8 mouse cellular contexts compared by ENCODE assay signal in genomic region chr16:35603729-35604522, GRCm38 (mm10).
DNase-seq lines count a peak whose midpoint lies in the region; ATAC-seq and TF ChIP-seq lines count a peak whose summit lies in the region.

No protein-coding gene starts in this region.

- CTCF ChIA-PET in Patski (lab: Charles Lee): interaction anchor here (1.4 to 3.0 kb wide), 5 partner anchors 9 to 64 kb away, joined by 3 to 24 read pairs (median 9); partner anchors contain the start of gene Sema5b

- in situ Hi-C loops in Patski (cut with MboI; ENCODE audit: low pct_unique_long_range_greater_than_20kb): no loop called here

- H3K36me3 ChIP-seq in heart, embryonic 15.5 days: no peaks in the 10 kb centered on the region
- no peaks in the 10 kb centered on the region for H3K36me3 ChIP-seq in thymus, adult 2 months (ENCODE audit: control insufficient read depth, insufficient read depth, low read length)

- peak overlapping the region; percentile 22; the same call in 1 of the 2 replicates for H3K4me2 ChIP-seq in heart, embryonic 15.5 days

- intact Hi-C loops in gastrocnemius, adult 2 months (cut with DNase I): no loop called here
- intact Hi-C loops in left cerebral cortex, postnatal 10 days (cut with DNase I): no loop called here

- peaks cover 17% of the 10 kb centered on the region for H3K4me1 ChIP-seq in heart, embryonic 15.5 days (replicated peaks)
- no peaks in the 10 kb centered on the region for H3K4me1 ChIP-seq in thymus, adult 2 months (replicated peaks; ENCODE audit: control insufficient read depth, insufficient read depth, low read length)

- no peak overlapping the region; the same call in 1 of the 2 replicates for H3K4me3 ChIP-seq in gastrocnemius, adult 2 months
- no peak overlapping the region for H3K4me3 ChIP-seq in heart, embryonic 15.5 days
- H3K4me3 ChIP-seq in thymus, adult 2 months (ENCODE audit: control insufficient read depth, insufficient read depth, low read length): no peak overlapping the region

- no peak for TF ChIP-seq POLR2A in thymus, adult 2 months (IDR thresholded peaks at IDR 0.05; ENCODE audit: control insufficient read depth, extremely low read depth, insufficient read depth, low read length, poor library complexity)

- TF ChIP-seq CTCF in gastrocnemius, adult 2 months (IDR thresholded peaks at IDR 0.05): no peak
- no peak for TF ChIP-seq CTCF in Patski (IDR thresholded peaks at IDR 0.05)
- no peak for TF ChIP-seq CTCF in thymus, adult 2 months (IDR thresholded peaks at IDR 0.05; ENCODE audit: borderline replicate concordance, control insufficient read depth, extremely low read depth, insufficient read depth, low read length, poor library complexity)

- ATAC-seq in Patski: peak; percentile 32
- peak; percentile 42; the same call in 1 of the 2 replicates for ATAC-seq in heart, embryonic 15.5 days (replicated peaks; ENCODE audit: insufficient number of reproducible peaks, insufficient read depth, low FRiP score, low read depth)
- ATAC-seq in monocyte, adult 5-6 weeks (replicated peaks; ENCODE audit: insufficient number of reproducible peaks, low FRiP score, low TSS enrichment, poor library complexity, severe bottlenecking): no peak

- no peaks in the 10 kb centered on the region for H3K9me3 ChIP-seq in heart, embryonic 15.5 days (replicated peaks)

- H3K9ac ChIP-seq in heart, embryonic 15.5 days: no peak overlapping the region

- H3K27me3 ChIP-seq in Patski: no peaks in the 10 kb centered on the region
- peaks cover 19% of the 10 kb centered on the region for H3K27me3 ChIP-seq in heart, embryonic 15.5 days
- no peaks in the 10 kb centered on the region for H3K27me3 ChIP-seq in thymus, adult 2 months (ENCODE audit: control insufficient read depth, insufficient read depth, low read length)

- POLR2A ChIA-PET in Patski (lab: Charles Lee): interaction anchor here (1.1 to 1.2 kb wide), 2 partner anchors 13 to 63 kb away, joined by 3 read pairs; partner anchors contain the start of gene Sema5b

- H3K27ac ChIP-seq in gastrocnemius, adult 2 months: no peak overlapping the region
- H3K27ac ChIP-seq in heart, embryonic 15.5 days: no peak overlapping the region
- H3K27ac ChIP-seq in thymus, adult 2 months (ENCODE audit: control insufficient read depth, insufficient read depth, low read length): no peak overlapping the region

- 43% methylated on average over 20 of the region's 20 CpGs for WGBS in heart, embryonic 15.5 days
- whole genome bisulfite sequencing in thymus, adult 2 months: 84% methylated on average over 20 of the region's 20 CpGs

- peak; percentile 36 for DNase-seq in gastrocnemius, adult 2 months
- DNase-seq in gastrocnemius, postnatal 10 days: no peak
- DNase-seq in Patski (ENCODE audit: low read depth, low spot score): no peak
- DNase-seq in left cerebral cortex, postnatal 10 days (ENCODE audit: extremely low spot score in 1 of 2, low spot score in 2 of 2): peak; percentile 56 to 74
- DNase-seq in thymus, postnatal 25 days: no peak
- DNase-seq in thymus, adult 2 months: no peak

Comparison
In these comparisons a context has a peak if more than half of its experiments do, and no peak if none do; other contexts are left out.
1. DNase-seq: peak in gastrocnemius, adult 2 months (single experiment) and left cerebral cortex, postnatal 10 days (2 of 2); none in gastrocnemius, postnatal 10 days (single experiment), Patski (single experiment), thymus, postnatal 25 days (single experiment) and thymus, adult 2 months (single experiment).